Mouse (Mus musculus) liver, embryonic 13.5 days (tissue): ENCODE data around the gene Tekt4. TPM values are rescaled to one million over a fixed set of nuclear protein-coding genes. Genes with fewer than 3 reads are reported as not detected.

Experiments
- ATAC-seq: fragments of 200-750 bp; cut with Nextera tagmentation; 2 replicates; pipeline ENCODE4 v1.8.0; 2017; ENCODE audit warnings: low read depth, mild to moderate bottlenecking, moderate number of reproducible peaks, moderate library complexity
- DNase-seq: peaks from one replicate; pipeline ENCODE4 v3.0.0; 2022
- H3K27ac ChIP-seq: fragments of 300-500 bp; sonication (generic); 2 replicates; pipeline ENCODE4 v1.5.1; 2015; ENCODE audit warnings: moderate library complexity, mild to moderate bottlenecking, inconsistent platforms
- H3K27me3 ChIP-seq: fragments of 300-500 bp; sonication (generic); 2 replicates; pipeline ENCODE4 v1.6.1; 2015; ENCODE audit warnings: mild to moderate bottlenecking, inconsistent platforms
- H3K36me3 ChIP-seq: fragments of 300-500 bp; sonication (generic); 2 replicates; pipeline ENCODE4 v1.6.1; 2015; ENCODE audit warnings: mild to moderate bottlenecking, inconsistent platforms
- H3K4me1 ChIP-seq: fragments of 300-500 bp; sonication (generic); replicated peaks from 2 replicates; pipeline ENCODE4 v1.6.1; 2015; ENCODE audit warnings: inconsistent platforms
- H3K4me2 ChIP-seq: fragments of 300-500 bp; sonication (generic); 2 replicates; pipeline ENCODE4 v1.6.1; 2015; ENCODE audit warnings: inconsistent platforms, mild to moderate bottlenecking, moderate library complexity
- H3K4me3 ChIP-seq: fragments of 300-500 bp; sonication (generic); replicated peaks from 2 replicates; pipeline ENCODE4 v1.5.1; 2015; ENCODE audit warnings: mild to moderate bottlenecking, inconsistent platforms
- H3K9ac ChIP-seq: fragments of 300-500 bp; sonication (generic); 2 replicates; pipeline ENCODE4 v1.6.1; 2015; ENCODE audit warnings: mild to moderate bottlenecking, inconsistent platforms
- H3K9me3 ChIP-seq: fragments of 300-500 bp; sonication (generic); replicated peaks from 2 replicates; pipeline ENCODE4 v1.6.1; 2016; ENCODE audit warnings: inconsistent platforms
- WGBS: fragments of 180-500 bp; shearing (Covaris S2); methylation state at CpG from one replicate; pipeline ENCODE4 v1.1.7; 2015; ENCODE audit not compliant: insufficient replicate concordance; 5-methylcytosine and 5-hydroxymethylcytosine counted together
- polyA plus RNA-seq: library from polyadenylated mRNA; unstranded; fragments of >200 nt; fragmentation: Nextera tagmentation; extraction: Ambion mirVana; gene quantifications from 2 replicates; pipeline ENCODE4 v1.2.1, GENCODE M21; 2015

Tekt4 gene
- polyA plus RNA-seq, 1 experiment from 2014 or later: not detected

- Histone ChIP-seq H3K4me3 (no peak overlapping the region), H3K4me1 (0 out of 2 replicates have a peak, but pooled peaks cover 2% of the 10 kb centered on the region), H3K27ac (no peak overlapping the region), H3K27me3 (no peaks in the 10 kb centered on the region), H3K4me2 (no peak overlapping the region), H3K9me3 (no peaks in the 10 kb centered on the region), H3K36me3 (no peaks in the 10 kb centered on the region), H3K9ac (no peak overlapping the region)
- ATAC-seq (no peak), DNase-seq (no peak)
- 30% methylated on average over 4 of the region's 4 CpGs for WGBS
These were observed 9.0 kb downstream of the Tekt4 start for GRCm38 (mm10) chr17:25463326-25463945.

GRCm38 (mm10) chr17:25464091-25464490 lies 9.7 kb downstream of the Tekt4 start:
- Histone ChIP-seq H3K9ac (no peak overlapping the region), H3K27me3 (no peaks in the 10 kb centered on the region), H3K4me2 (no peak overlapping the region), H3K9me3 (no peaks in the 10 kb centered on the region), H3K4me1 (0 out of 2 replicates have a peak, but pooled peaks cover 2% of the 10 kb centered on the region), H3K36me3 (no peaks in the 10 kb centered on the region), H3K27ac (no peak overlapping the region), H3K4me3 (no peak overlapping the region)
- DNase-seq (no peak), ATAC-seq (no peak)
- 54% methylated on average over 4 of the region's 4 CpGs for WGBS

GRCm38 (mm10) chr17:25466257-25466656 lies 11.8 kb downstream of the Tekt4 start:
- Histone ChIP-seq H3K4me1 (0 out of 2 replicates have a peak, but pooled peaks cover 2% of the 10 kb centered on the region), H3K4me2 (no peak overlapping the region), H3K9me3 (no peaks in the 10 kb centered on the region), H3K27ac (no peak overlapping the region), H3K9ac (no peak overlapping the region), H3K4me3 (no peak overlapping the region), H3K36me3 (no peaks in the 10 kb centered on the region), H3K27me3 (no peaks in the 10 kb centered on the region)
- ATAC-seq (no peak), DNase-seq (no peak)
- 55% methylated on average over 2 of the region's 2 CpGs for WGBS

- DNase-seq (no peak), ATAC-seq (no peak)
- Histone ChIP-seq H3K4me2 (no peak overlapping the region), H3K9me3 (no peaks in the 10 kb centered on the region), H3K4me3 (no peak overlapping the region), H3K27me3 (peaks cover 13% of the 10 kb centered on the region), H3K4me1 (no peaks in the 10 kb centered on the region), H3K36me3 (no peaks in the 10 kb centered on the region), H3K27ac (no peak overlapping the region), H3K9ac (no peak overlapping the region)
- 40% methylated on average over 6 of the region's 6 CpGs for WGBS
These were observed 13.4 kb downstream of the Tekt4 start for GRCm38 (mm10) chr17:25467781-25468180.

GRCm38 (mm10) chr17:25468301-25468700 lies 13.9 kb downstream of the Tekt4 start:
- Histone ChIP-seq H3K9ac (no peak overlapping the region), H3K4me3 (no peak overlapping the region), H3K4me2 (no peak overlapping the region), H3K36me3 (no peaks in the 10 kb centered on the region), H3K4me1 (no peaks in the 10 kb centered on the region), H3K27me3 (peaks cover 18% of the 10 kb centered on the region), H3K9me3 (no peaks in the 10 kb centered on the region), H3K27ac (no peak overlapping the region)
- WGBS: 52% methylated on average over 6 of the region's 6 CpGs
- ATAC-seq (no peak), DNase-seq (no peak)

GRCm38 (mm10) chr17:25469798-25470197 lies 15.4 kb downstream of the Tekt4 start:
- ATAC-seq: no peak
- 27% methylated on average over 8 of the region's 8 CpGs for WGBS

GRCm38 (mm10) chr17:25471418-25471817 lies 17.0 kb downstream of the Tekt4 start:
- WGBS: 36% methylated on average over 8 of the region's 8 CpGs
- peaks cover 40% of the 10 kb centered on the region for H3K27me3 ChIP-seq
- no peaks in the 10 kb centered on the region for H3K36me3 ChIP-seq
- H3K27ac ChIP-seq: no peak overlapping the region
- no peak overlapping the region for H3K4me3 ChIP-seq
- H3K4me1 ChIP-seq: peaks cover 6% of the 10 kb centered on the region
- no peak overlapping the region for H3K9ac ChIP-seq
- H3K4me2 ChIP-seq: peak overlapping the region; percentile 39
- H3K9me3 ChIP-seq: no peaks in the 10 kb centered on the region
- no peak for DNase-seq
- peak; percentile 44; the same call in 1 of the 2 replicates for ATAC-seq

More at GRCm38 (mm10) chr17:25469798-25470197, 15.4 kb downstream of the Tekt4 start:
- no peak overlapping the region for H3K27ac ChIP-seq
- peaks cover 4% of the 10 kb centered on the region for H3K4me1 ChIP-seq
- DNase-seq: no peak
- no peak overlapping the region for H3K4me2 ChIP-seq
- H3K36me3 ChIP-seq: no peaks in the 10 kb centered on the region
- H3K9me3 ChIP-seq: no peaks in the 10 kb centered on the region
- H3K4me3 ChIP-seq: no peak overlapping the region
- peaks cover 28% of the 10 kb centered on the region for H3K27me3 ChIP-seq
- no peak overlapping the region for H3K9ac ChIP-seq

GRCm38 (mm10) chr17:25472044-25472443 lies 17.6 kb downstream of the Tekt4 start:
- H3K4me1 ChIP-seq: peaks cover 6% of the 10 kb centered on the region
- H3K36me3 ChIP-seq: no peaks in the 10 kb centered on the region
- ATAC-seq (no peak), DNase-seq (no peak)
- H3K4me3 ChIP-seq: no peak overlapping the region
- H3K4me2 ChIP-seq: peak overlapping the region; percentile 39
- no peaks in the 10 kb centered on the region for H3K9me3 ChIP-seq
- H3K9ac ChIP-seq: no peak overlapping the region
- 40% methylated on average over 14 of the region's 14 CpGs for WGBS
- no peak overlapping the region for H3K27ac ChIP-seq
- peaks cover 45% of the 10 kb centered on the region for H3K27me3 ChIP-seq

GRCm38 (mm10) chr17:25474330-25475077 lies 20.1 kb downstream of the Tekt4 start:
- Histone ChIP-seq H3K9ac (0 out of 2 replicates have a peak overlapping the region, but pooled peaks have one; percentile 13), H3K9me3 (no peaks in the 10 kb centered on the region), H3K27ac (no peak overlapping the region), H3K4me2 (peak overlapping the region; percentile 69), H3K4me3 (peak overlapping the region; percentile 41), H3K4me1 (peaks cover 6% of the 10 kb centered on the region), H3K36me3 (no peaks in the 10 kb centered on the region), H3K27me3 (peaks cover 55% of the 10 kb centered on the region)
- DNase-seq (peak; percentile 53), ATAC-seq (peak; percentile 44; the same call in 1 of the 2 replicates)
- WGBS: 3% methylated on average over 38 of the region's 38 CpGs

GRCm38 (mm10) chr17:25475946-25476744 lies 21.7 kb downstream of the Tekt4 start:
- H3K36me3 ChIP-seq: no peaks in the 10 kb centered on the region
- peak; percentile 26 for DNase-seq
- WGBS: 33% methylated on average over 19 of the region's 19 CpGs
- H3K4me2 ChIP-seq: no peak overlapping the region
- no peak overlapping the region for H3K27ac ChIP-seq
- H3K27me3 ChIP-seq: peaks cover 55% of the 10 kb centered on the region
- ATAC-seq: no peak
- H3K9me3 ChIP-seq: no peaks in the 10 kb centered on the region
- no peak overlapping the region for H3K9ac ChIP-seq
- H3K4me1 ChIP-seq: peaks cover 6% of the 10 kb centered on the region
- H3K4me3 ChIP-seq: no peak overlapping the region

- WGBS: 53% methylated on average over 8 of the region's 8 CpGs
These were observed 25.7 kb downstream of the Tekt4 start for GRCm38 (mm10) chr17:25480152-25480551.

More at GRCm38 (mm10) chr17:25480152-25480551, 25.7 kb downstream of the Tekt4 start:
- no peak overlapping the region for H3K27ac ChIP-seq
- H3K36me3 ChIP-seq: no peaks in the 10 kb centered on the region
- DNase-seq (no peak), ATAC-seq (no peak)
- H3K4me1 ChIP-seq: no peaks in the 10 kb centered on the region
- no peak overlapping the region for H3K9ac ChIP-seq
- H3K9me3 ChIP-seq: no peaks in the 10 kb centered on the region
- H3K4me2 ChIP-seq: no peak overlapping the region
- H3K27me3 ChIP-seq: peaks cover 28% of the 10 kb centered on the region
- no peak overlapping the region for H3K4me3 ChIP-seq
